Mouse (Mus musculus) thymus, postnatal 25 days (tissue): Measurements from ENCODE around the gene Agrn.

Experiments
- DNase-seq: peaks from one replicate; pipeline ENCODE4 v3.0.0; 2022

Gene Agrn

DNA sequence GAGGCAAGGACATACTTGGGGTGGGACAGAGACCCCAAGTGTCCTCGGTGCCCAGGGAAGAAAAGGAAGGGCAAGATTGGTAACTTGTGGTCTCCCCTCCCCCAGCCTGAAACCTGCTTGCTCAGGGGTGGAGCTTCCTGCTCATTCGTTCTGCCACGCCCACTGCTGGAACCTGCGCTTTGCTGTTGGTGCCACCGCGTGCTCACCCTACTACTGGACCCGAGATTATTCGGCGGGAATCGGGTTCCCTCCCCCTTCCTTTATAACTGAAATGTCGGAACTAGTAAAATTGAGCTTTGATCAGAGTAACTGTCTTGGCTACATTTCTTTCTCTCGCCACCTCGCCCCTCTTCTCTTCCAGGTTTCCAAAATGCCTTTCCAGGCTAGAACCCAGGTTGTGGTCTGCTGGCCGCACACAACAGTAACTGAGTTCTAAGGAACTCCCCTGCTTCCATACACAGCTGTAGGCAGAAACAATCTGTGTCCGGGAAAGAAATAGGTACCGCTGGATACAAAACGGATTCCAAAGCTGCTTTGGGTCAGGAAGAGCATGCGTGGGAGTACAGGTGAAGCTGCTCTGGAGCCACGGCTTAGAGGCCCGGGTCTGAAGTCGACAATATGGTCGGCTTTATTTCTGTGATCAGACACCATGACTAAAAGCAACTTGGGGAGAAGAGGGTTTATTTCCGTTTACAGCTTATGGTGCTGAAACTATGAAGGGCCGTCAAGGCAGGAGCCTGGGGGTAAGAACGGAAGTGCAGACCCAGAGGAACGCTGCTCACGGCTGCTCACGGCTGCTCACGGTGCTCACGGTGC lies 60.8 kb downstream of the Agrn start:
- DNase-seq, result peak; percentile 13

DNA sequence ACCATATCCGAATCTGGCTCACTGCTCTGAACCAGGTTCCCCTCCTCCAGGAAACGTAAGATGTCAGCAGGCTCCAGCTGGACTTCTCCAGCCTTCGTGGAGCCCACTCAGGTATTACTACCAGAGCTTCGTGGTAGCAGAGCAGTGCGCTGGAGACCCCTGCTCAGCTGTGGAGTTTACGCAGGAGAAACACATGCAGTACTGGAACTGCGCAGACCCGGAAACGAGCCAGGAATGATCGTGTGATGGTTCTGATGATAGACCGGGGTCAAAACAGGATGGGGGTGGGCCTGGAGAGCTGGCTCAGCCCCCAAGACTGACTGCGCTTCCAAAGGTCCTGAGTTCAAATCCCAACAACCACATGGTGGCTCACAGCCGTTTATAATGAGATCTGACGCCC lies 61.5 kb downstream of the Agrn start:
- DNase-seq, result no peak

DNA sequence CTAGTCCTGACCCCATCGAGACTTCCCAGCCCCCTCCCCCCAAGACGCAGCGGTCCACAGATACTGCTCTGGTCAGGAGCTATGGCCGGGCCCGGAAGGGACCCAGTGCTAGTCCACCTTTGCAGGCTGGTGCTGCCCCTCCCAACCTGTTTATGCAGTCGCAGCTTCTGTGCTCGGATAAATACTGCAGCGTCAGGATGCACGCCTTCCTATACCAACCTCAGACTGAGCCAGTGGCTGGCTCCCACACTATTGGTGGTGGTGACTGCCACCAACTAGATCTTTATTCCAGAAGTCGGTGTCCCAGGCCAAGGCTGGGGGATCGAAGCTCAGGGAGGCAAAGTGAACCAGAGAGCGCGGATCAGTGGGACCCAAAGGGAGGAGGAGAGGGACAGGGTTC lies 62.2 kb downstream of the Agrn start:
- DNase-seq, result no peak

DNA sequence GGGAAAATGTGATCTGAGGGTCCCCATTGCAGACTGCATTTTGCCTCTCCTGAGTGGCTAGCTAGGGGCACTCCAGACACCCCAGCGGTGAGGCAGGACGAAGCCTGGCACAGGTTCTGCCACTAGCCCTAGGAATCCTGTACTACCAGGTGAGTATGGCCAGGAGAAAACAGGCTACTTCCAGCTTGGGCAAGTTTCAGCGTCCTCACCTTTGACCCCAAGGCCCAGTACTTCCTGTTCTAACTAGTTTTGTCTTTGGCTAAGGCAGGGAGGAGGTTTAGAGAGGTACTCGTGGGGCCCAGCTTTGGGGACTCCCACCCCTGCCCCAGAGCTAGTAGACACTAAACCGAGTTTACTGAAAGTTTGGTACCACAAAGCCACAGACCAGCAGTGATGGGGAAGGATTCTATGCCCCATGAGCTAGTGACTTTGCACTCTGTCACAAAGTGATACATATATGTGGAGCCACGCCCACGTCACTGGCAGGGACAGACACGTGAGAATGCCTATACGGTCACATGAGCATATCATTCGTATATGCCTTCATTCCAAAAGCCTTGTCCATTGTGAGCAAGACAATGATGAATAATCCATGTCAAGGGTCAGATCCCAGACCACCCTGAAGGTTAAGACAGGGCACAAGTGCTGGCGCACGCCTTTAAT lies 63.2 kb downstream of the Agrn start:
- no peak for DNase-seq

DNA sequence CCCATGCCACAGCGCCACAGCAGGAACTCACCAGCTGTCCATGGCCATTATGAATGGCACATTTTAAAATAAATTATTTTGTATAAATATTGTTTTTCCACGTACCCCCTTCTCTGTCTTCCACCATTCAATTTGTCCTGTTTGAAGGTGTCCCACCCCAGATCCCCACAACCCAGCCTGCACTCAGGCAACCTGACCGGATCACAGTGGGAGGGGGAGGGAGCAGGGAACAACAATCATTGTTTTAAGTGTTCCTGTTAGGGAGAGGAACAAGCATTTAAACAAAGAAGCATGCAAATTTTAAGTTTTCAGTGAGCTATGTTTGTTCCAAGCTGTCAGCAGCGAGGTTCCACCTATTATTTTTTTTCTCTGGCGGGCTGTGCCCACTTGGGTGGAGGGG lies 64.0 kb downstream of the Agrn start:
- DNase-seq, result no peak

DNA sequence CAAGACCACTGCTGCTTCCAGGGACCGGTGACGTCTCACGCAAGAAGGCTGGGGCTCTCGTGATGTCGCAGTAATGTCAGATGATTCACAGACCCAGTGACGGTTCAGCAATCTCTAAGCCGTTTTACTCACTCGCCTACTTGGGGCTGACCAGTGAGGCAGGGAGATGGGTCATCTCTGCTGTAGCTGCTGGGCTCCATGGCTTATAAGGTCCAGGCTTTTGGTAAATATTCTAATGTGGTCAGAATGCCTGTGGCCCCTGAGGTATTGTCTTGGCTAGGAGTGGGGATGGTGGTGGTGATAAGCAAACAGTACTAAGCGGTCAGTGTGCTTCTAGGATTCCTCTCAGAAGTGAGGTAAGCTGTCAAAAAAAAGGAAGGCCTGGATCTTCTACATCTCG lies 66.3 kb downstream of the Agrn start:
- no peak for DNase-seq

DNA sequence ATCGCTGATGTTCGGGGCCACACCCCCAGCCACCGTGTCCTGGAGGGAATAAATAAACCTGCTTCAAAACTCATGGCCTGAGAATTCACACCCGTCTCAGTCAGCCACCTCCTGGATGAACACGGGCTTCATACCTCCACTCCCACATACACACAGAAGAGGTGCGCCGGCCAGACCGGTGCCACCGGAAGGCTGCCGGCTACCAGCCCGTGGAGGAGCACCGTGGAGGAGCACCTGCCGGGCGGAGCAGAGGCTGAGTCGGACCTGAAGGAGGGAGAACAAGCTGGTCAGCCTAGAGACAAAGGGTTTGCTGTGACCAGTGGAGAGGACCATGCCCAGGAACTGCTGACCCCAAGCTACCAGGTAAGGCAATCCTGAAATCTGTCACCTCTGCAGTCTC lies 66.9 kb downstream of the Agrn start, which contains the start of gene Rnf223:
Rnf223 (plus strand) TSS at position 78 of the 400 bp plus-strand sequence.
- no peak for DNase-seq

DNA sequence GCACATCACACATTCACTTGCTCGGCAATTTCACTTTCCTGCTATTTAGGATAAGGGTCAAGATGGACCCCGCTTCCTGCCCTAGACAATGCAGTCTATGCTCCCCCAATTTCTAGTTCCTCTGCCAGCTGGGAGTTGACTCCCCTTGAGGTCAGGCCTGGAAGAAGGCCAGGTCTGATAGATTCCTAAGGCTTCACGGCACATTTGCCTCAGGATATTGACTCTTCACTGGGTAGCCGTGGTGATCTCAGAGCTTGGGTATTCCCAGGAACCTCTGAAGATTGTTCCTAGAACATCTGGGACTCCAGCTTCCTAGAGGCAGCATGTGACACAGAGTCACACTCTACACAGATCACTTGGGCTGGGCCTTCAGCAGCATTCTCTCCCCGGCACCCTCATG lies 68.5 kb downstream of the Agrn start:
- no peak for DNase-seq

DNA sequence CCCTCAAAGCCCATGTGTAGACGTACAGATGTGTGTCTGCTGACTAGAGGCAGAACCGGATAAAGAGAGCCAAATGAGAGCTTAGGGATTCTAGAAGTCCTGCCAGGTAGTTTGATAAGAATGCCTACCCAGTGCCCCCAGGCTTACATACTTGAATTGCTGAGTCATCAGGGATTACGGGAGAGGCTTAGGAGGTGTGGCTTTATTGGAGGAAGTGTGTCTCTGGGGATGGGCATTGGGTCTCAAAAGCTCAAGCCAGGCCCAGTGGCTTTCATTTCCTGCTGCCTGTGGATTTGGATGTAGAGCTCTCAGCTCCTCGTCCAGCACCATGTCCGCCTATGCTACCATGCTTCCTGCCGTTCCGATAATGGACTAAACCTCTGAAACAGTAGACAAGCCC lies 70.4 kb downstream of the Agrn start:
- DNase-seq, result no peak

DNA sequence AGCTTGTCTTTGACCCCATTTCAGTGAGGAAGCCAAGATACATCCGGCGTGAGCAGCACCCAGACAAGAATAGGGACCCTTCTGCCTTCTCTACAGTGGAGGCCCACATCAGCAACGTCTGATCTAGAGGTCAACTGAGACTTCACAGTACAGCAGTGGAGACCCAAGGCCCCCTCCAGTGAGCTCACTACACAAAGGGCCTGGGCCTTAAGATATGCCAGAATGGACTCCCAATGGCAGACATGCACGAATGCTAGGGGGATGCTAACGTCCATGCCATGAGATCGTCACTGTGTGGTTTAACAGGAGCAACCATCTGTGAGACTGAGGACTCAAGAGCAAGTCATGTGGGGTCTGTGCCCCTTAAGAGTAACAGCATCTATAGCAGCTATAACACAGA lies 71.9 kb downstream of the Agrn start:
- no peak for DNase-seq

DNA sequence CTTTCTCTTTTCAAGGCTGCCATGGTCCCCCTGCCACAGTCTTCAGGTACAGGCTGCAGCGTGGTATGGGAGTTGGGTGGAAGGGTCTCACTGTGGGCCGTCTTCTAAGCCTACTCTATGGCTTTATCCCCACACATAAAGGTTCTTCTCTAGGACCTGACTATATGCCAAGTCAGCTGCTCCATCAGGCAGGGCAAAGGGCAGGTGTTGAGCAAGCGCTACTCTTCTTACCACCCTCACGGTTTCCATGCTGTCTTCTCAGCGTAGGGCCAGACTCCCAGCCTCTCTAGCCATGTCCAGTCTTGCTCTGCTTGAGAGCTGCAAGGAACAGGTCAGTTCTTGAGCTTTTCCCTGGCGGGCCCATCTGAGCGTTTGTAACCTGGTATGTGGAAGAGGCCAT lies 73.2 kb downstream of the Agrn start:
- no peak for DNase-seq
